Mouse (Mus musculus) frontal cortex, adult 2 months (tissue): ENCODE data around the gene Gm10338. TPM values are rescaled to one million over a fixed set of nuclear protein-coding genes. Genes with fewer than 3 reads are reported as not detected.
"Not testable (repeated sequence)": the region's sequence is repeated elsewhere in the genome, so short reads cannot be mapped to it uniquely, and the experiment has no call there.

Experiments
- DNase-seq, 2 experiments: peaks; one replicate each; pipeline ENCODE4 v3.0.0; 2022; ENCODE audit warnings: low spot score in 1 of 2; ENCODE audit errors: extremely low spot score in 1 of 2
- polyA plus RNA-seq: library from polyadenylated mRNA; depleted of rRNA; stranded (reverse); fragments of >200 nt; gene quantifications from 2 replicates; pipeline ENCODE4 v1.2.3, GENCODE M21; 2012; rRNA removed

Gm10338 gene
- not detected in 2 replicates for polyA plus RNA-seq

GRCm38 (mm10) chr14:7595492-7595891 is at the start of gene Gm10338:
Gene Gm10338, minus strand, starts transcription at chr14:7595592.
- DNase-seq: not testable (repeated sequence)

GRCm38 (mm10) chr14:7643872-7644271 is 48.5 kb upstream of the Gm10338 start, which contains the start of gene Gm10128:
Gene Gm10128, minus strand, starts transcription at chr14:7643972.
- DNase-seq: not testable (repeated sequence)

GRCm38 (mm10) chr14:7568382-7568781 is 27.0 kb downstream of the Gm10338 start, which contains the start of gene Gm3558:
Gene Gm3558, minus strand, starts transcription at chr14:7568566.
- DNase-seq: not testable (repeated sequence)

DNA sequence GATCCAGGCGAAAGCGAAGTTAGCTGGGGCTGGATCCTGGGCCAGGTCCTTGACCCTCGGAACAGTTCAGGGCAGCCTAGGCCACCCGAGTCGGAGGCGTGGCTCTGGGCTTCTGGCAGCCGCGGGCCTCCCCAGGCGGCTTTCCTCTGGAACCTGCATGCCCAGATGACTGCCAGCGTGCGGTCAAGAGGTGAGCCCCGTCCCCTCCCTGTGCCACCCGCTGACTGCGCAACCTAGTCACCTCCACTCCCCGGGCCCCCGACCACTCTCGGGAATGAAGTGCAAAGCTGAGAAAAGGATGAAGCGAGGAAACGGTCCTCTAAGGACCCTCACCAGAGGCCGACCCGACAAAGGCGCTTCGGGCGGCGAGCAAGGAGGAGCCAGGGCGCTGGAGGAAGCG is 27.5 kb downstream of the Gm10338 start:
- DNase-seq: not testable (repeated sequence)

DNA sequence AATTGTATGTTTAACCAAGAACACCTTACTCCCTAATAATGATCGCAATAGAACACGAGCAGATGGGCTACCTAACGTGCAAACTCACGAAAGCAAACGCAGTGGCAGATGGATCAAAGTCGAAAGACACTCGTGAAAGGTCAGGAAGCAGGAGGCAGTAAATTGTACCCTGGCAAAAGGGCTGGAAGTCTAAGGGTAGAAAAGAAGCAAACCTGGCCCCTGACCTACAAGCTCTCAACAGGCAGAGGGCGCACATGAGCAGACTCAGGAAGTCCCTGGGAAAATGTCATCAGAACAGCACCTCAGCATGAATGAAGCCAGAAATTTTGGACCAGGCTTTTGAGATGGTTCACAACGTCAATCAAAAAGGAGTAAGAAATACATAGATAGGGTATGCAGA is 28.1 kb downstream of the Gm10338 start:
- peak in 1 of 2 experiments; percentile 29 for DNase-seq

Other genes with a start within 250 kb of the Gm10338 start
- not detected in 2 replicates for gene Gm8374, start 230.5 kb downstream of the Gm10338 start, polyA plus RNA-seq
- gene Gm3755, start 144.7 kb downstream of the Gm10338 start, polyA plus RNA-seq: not detected in 2 replicates
- gene Gm3752, start 111.8 kb downstream of the Gm10338 start, polyA plus RNA-seq: 0.67 and 0.88 TPM in 2 replicates
- gene Gm3558, start 27.0 kb downstream of the Gm10338 start, polyA plus RNA-seq: 1.5 and 1.6 TPM in 2 replicates
- not detected in 2 replicates for gene Gm10128, start 48.4 kb upstream of the Gm10338 start, polyA plus RNA-seq
- gene Gm26661, start 196.0 kb upstream of the Gm10338 start, polyA plus RNA-seq: not detected in 2 replicates
- gene Flnb, start 222.4 kb upstream of the Gm10338 start, polyA plus RNA-seq: 29.2 and 31.5 TPM in 2 replicates